Mouse (Mus musculus) CH12.LX (cell line): ENCODE measurements at regions not wholly inside any gene's neighbourhood (a gene's known extent, or its start where the extent isn't known, plus 50 kb on each side); places are given as distances from the start of the nearest gene placed in this dataset.

ENCODE experiments used
- DNase-seq: peaks from one replicate; pipeline ENCODE4 v3.0.0-alpha.2; 2013; ENCODE audit errors: extremely low read depth
- H3K27ac ChIP-seq: 2 replicates; pipeline ENCODE4 v1.5.1; 2012; ENCODE audit warnings: low read depth, mild to moderate bottlenecking, control low read depth, moderate library complexity; ENCODE audit not compliant: insufficient read depth
- H3K27me3 ChIP-seq: replicated peaks from 2 replicates; pipeline ENCODE3; 2012; ENCODE audit warnings: inconsistent platforms
- H3K36me3 ChIP-seq, 2 experiments: replicated peaks in 1 of 2; 2 replicates each; pipeline versions ENCODE3 to v1.6.1; 2012; ENCODE audit warnings: inconsistent platforms in 1 of 2, low read length in 1 of 2, mild to moderate bottlenecking in 1 of 2, mixed read lengths in 1 of 2, moderate library complexity in 1 of 2; ENCODE audit not compliant: control insufficient read depth in 1 of 2, insufficient read depth in 1 of 2
- H3K4me1 ChIP-seq, 2 experiments: 2 replicates each; pipeline ENCODE4 v1.6.1; 2012; ENCODE audit warnings: inconsistent platforms in 1 of 2, moderate library complexity in 1 of 2; ENCODE audit not compliant: insufficient read depth in 2 of 2, control insufficient read depth in 1 of 2
- H3K4me2 ChIP-seq: 2 replicates; pipeline ENCODE4 v1.6.1; 2012; ENCODE audit warnings: low read depth, mild to moderate bottlenecking, control low read depth; ENCODE audit not compliant: poor library complexity, insufficient read depth, severe bottlenecking
- H3K4me3 ChIP-seq, 3 experiments: fragments of 150-350 bp in 1 of 3; sonication (generic) in 1 of 3; replicated peaks in 1 of 3; 2 replicates each; pipeline versions ENCODE3 to v1.5.1; 2011 to 2012; ENCODE audit warnings: low read depth in 2 of 3, low read length in 2 of 3, mild to moderate bottlenecking in 2 of 3, moderate library complexity in 2 of 3, control low read depth in 1 of 3, improper control_type of control experiment in 1 of 3, inconsistent platforms in 1 of 3, mixed read lengths in 1 of 3; ENCODE audit not compliant: poor library complexity in 1 of 3
- H3K79me2 ChIP-seq: replicated peaks from 2 replicates; pipeline ENCODE4 v1.6.1; 2012; ENCODE audit warnings: mild to moderate bottlenecking, moderate library complexity; ENCODE audit not compliant: control insufficient read depth, poor library complexity, insufficient read depth, severe bottlenecking; ENCODE audit errors: extremely low read depth
- H3K9ac ChIP-seq: 2 replicates; pipeline ENCODE4 v1.6.1; 2012; ENCODE audit warnings: low read depth, mild to moderate bottlenecking, control low read depth, moderate library complexity; ENCODE audit not compliant: insufficient read depth
- H3K9me3 ChIP-seq: replicated peaks from 2 replicates; pipeline ENCODE3; 2012; ENCODE audit warnings: low read length, inconsistent platforms, mixed read lengths
- BHLHE40 ChIP-seq: IDR thresholded peaks from 2 replicates; pipeline ENCODE4 v1.6.1; 2011; ENCODE audit warnings: mild to moderate bottlenecking, low read depth, low read length, improper control_type of control experiment
- CHD1 ChIP-seq: IDR thresholded peaks from 2 replicates; pipeline ENCODE4 v1.6.1; 2012; ENCODE audit warnings: low read depth, low read length, improper control_type of control experiment, inconsistent platforms
- CHD2 ChIP-seq: IDR thresholded peaks from 2 replicates; pipeline ENCODE4 v1.6.1; 2011; ENCODE audit warnings: low read length, improper control_type of control experiment
- CTCF ChIP-seq, 2 experiments: IDR thresholded peaks in 1 of 2; conservative IDR thresholded peaks in 1 of 2; 2 replicates each; pipeline ENCODE4 v1.5.1; 2011 to 2012; ENCODE audit warnings: low read depth in 2 of 2, low read length in 2 of 2, improper control_type of control experiment in 1 of 2, inconsistent platforms in 1 of 2, mild to moderate bottlenecking in 1 of 2, moderate library complexity in 1 of 2
- E2F4 ChIP-seq: IDR thresholded peaks from 2 replicates; pipeline ENCODE4 v1.6.1; 2011; ENCODE audit warnings: low read depth, low read length, improper control_type of control experiment; ENCODE audit not compliant: insufficient replicate concordance
- ELF1 ChIP-seq: IDR thresholded peaks from 2 replicates; pipeline ENCODE4 v1.6.1; 2014; ENCODE audit warnings: low read depth, mild to moderate bottlenecking, inconsistent platforms, low read length, improper control_type of control experiment
- EP300 ChIP-seq: IDR thresholded peaks from 2 replicates; pipeline ENCODE4 v1.6.1; 2011; ENCODE audit warnings: low read length, improper control_type of control experiment
- ETS1 ChIP-seq: conservative IDR thresholded peaks from 2 replicates; pipeline ENCODE4 v1.6.1; 2012; ENCODE audit warnings: low read depth, mild to moderate bottlenecking, inconsistent platforms, low read length, improper control_type of control experiment, moderate library complexity
- HCFC1 ChIP-seq: IDR thresholded peaks from 2 replicates; pipeline ENCODE4 v1.6.1; 2012; ENCODE audit warnings: low read depth, mild to moderate bottlenecking, inconsistent platforms, low read length, improper control_type of control experiment
- IRF4 ChIP-seq: IDR thresholded peaks from 2 replicates; pipeline ENCODE4 v1.6.1; 2014; ENCODE audit warnings: low read depth, mild to moderate bottlenecking, inconsistent platforms, low read length, improper control_type of control experiment
- JUN ChIP-seq: IDR thresholded peaks from 2 replicates; pipeline ENCODE4 v1.6.1; 2011; ENCODE audit warnings: low read depth, mild to moderate bottlenecking, low read length, improper control_type of control experiment, moderate library complexity; ENCODE audit not compliant: insufficient read depth
- JUND ChIP-seq: conservative IDR thresholded peaks from 2 replicates; pipeline ENCODE4 v1.6.1; 2011; ENCODE audit warnings: low read depth, low read length, improper control_type of control experiment
- KAT2A ChIP-seq: IDR thresholded peaks from 2 replicates; pipeline ENCODE4 v1.6.1; 2012; ENCODE audit warnings: low read length, improper control_type of control experiment, inconsistent platforms; ENCODE audit not compliant: insufficient replicate concordance
- MAFK ChIP-seq: IDR thresholded peaks from 2 replicates; pipeline ENCODE4 v1.6.1; 2011; ENCODE audit warnings: low read length, improper control_type of control experiment; ENCODE audit not compliant: insufficient replicate concordance
- MAX ChIP-seq: IDR thresholded peaks from 2 replicates; pipeline ENCODE4 v1.6.1; 2011; ENCODE audit warnings: low read length, improper control_type of control experiment
- MAZ ChIP-seq: IDR thresholded peaks from 2 replicates; pipeline ENCODE4 v1.6.1; 2012; ENCODE audit warnings: low read depth, mild to moderate bottlenecking, inconsistent platforms, low read length, improper control_type of control experiment, moderate library complexity
- MXI1 ChIP-seq: IDR thresholded peaks from 2 replicates; pipeline ENCODE4 v1.6.1; 2011; ENCODE audit warnings: mild to moderate bottlenecking, low read depth, low read length, improper control_type of control experiment
- MYC ChIP-seq: IDR thresholded peaks from 2 replicates; pipeline ENCODE4 v1.6.1; 2011; ENCODE audit warnings: low read depth, mild to moderate bottlenecking, improper control_type of control experiment, low read length
- NELFE ChIP-seq: IDR thresholded peaks from 2 replicates; pipeline ENCODE4 v1.6.1; 2011; ENCODE audit warnings: low read depth, low read length, improper control_type of control experiment
- NRF1 ChIP-seq: IDR thresholded peaks from 2 replicates; pipeline ENCODE4 v1.6.1; 2014; ENCODE audit warnings: low read depth, mild to moderate bottlenecking, inconsistent platforms, low read length, improper control_type of control experiment, moderate library complexity
- PAX5 ChIP-seq: IDR thresholded peaks from 2 replicates; pipeline ENCODE4 v1.6.1; 2012; ENCODE audit warnings: low read length, inconsistent platforms, mixed read lengths
- POLR2A ChIP-seq: IDR thresholded peaks from 2 replicates; pipeline ENCODE4 v1.6.1; 2011; ENCODE audit warnings: low read depth, mild to moderate bottlenecking, improper control_type of control experiment, low read length
- POLR2AphosphoS2 ChIP-seq: IDR thresholded peaks from 2 replicates; pipeline ENCODE4 v1.6.1; 2011; ENCODE audit warnings: low read depth, low read length, improper control_type of control experiment
- RAD21 ChIP-seq: IDR thresholded peaks from 2 replicates; pipeline ENCODE4 v1.6.1; 2011; ENCODE audit warnings: low read depth, mild to moderate bottlenecking, low read length, improper control_type of control experiment, moderate library complexity
- RCOR1 ChIP-seq: conservative IDR thresholded peaks from 2 replicates; pipeline ENCODE4 v1.6.1; 2012; ENCODE audit warnings: low read depth, mild to moderate bottlenecking, inconsistent platforms, low read length, improper control_type of control experiment
- SIN3A ChIP-seq: IDR thresholded peaks from 2 replicates; pipeline ENCODE4 v1.6.1; 2012; ENCODE audit warnings: low read length, improper control_type of control experiment, inconsistent platforms
- SMC3 ChIP-seq: IDR thresholded peaks from 2 replicates; pipeline ENCODE4 v1.6.1; 2011; ENCODE audit warnings: low read depth, low read length, improper control_type of control experiment
- TBP ChIP-seq: conservative IDR thresholded peaks from 2 replicates; pipeline ENCODE4 v1.6.1; 2011; ENCODE audit warnings: low read depth, low read length, improper control_type of control experiment
- TCF12 ChIP-seq: IDR thresholded peaks from 2 replicates; pipeline ENCODE4 v1.6.1; 2014; ENCODE audit warnings: low read depth, mild to moderate bottlenecking, inconsistent platforms, low read length, improper control_type of control experiment
- UBTF ChIP-seq: IDR thresholded peaks from 2 replicates; pipeline ENCODE4 v1.6.1; 2012; ENCODE audit warnings: low read depth, mild to moderate bottlenecking, inconsistent platforms, low read length, improper control_type of control experiment, moderate library complexity
- USF1 ChIP-seq: IDR thresholded peaks from 2 replicates; pipeline ENCODE4 v1.6.1; 2014; ENCODE audit warnings: low read depth, mild to moderate bottlenecking, inconsistent platforms, low read length, improper control_type of control experiment
- ZKSCAN1 ChIP-seq: IDR thresholded peaks from 2 replicates; pipeline ENCODE4 v1.6.1; 2012; ENCODE audit warnings: low read depth, inconsistent platforms, low read length, improper control_type of control experiment, borderline replicate concordance
- ZMIZ1 ChIP-seq: IDR thresholded peaks from 2 replicates; pipeline ENCODE4 v1.6.1; 2012; ENCODE audit warnings: low read depth, mild to moderate bottlenecking, inconsistent platforms, low read length, improper control_type of control experiment
- ZNF384 ChIP-seq: IDR thresholded peaks from 2 replicates; pipeline ENCODE4 v1.6.1; 2012; ENCODE audit warnings: low read depth, low read length, improper control_type of control experiment, inconsistent platforms
- dilution Hi-C: fragments of 300-500 bp; cut with MboI; formaldehyde crosslinking; loops from 2 replicates; pipeline ENCODE4 v1.14.3; 2020; ENCODE audit warnings: low sequenced_read_pairs; ENCODE audit not compliant: extremely low pct_unique_long_range_greater_than_20kb, extremely low pct_ligation_motif_present
- in situ Hi-C: fragments of 300-500 bp; cut with MboI; formaldehyde crosslinking; loops from 3 replicates; pipeline ENCODE4 v1.14.3; 2019; ENCODE audit warnings: low sequenced_read_pairs, low pct_ligation_motif_present, low pct_unique_long_range_greater_than_20kb, mixed read lengths

- dilution Hi-C loops (no loop called here), in situ Hi-C loops (loop anchor here (25.0 kb wide), 1 partner anchor 678 kb away; no protein-coding TSS in a partner anchor)
Observed at GRCm38 (mm10) chr13:44540401-44540800, 188.9 kb upstream of the Jarid2 start.

GRCm38 (mm10) chr13:44541243-44541653, 188.0 kb upstream of the Jarid2 start:
- peak; percentile 76 for DNase-seq
- no peaks in the 10 kb centered on the region for H3K36me3 ChIP-seq
- H3K4me2 ChIP-seq, result 0 out of 2 replicates have a peak overlapping the region, but pooled peaks have one; percentile 4
- H3K4me1 ChIP-seq, result peaks cover 19 to 82% of the 10 kb centered on the region in 2 experiments
- dilution Hi-C loops, result no loop called here
- H3K4me3 ChIP-seq, result peak overlapping the region in 1 of 3 experiments; percentile 14
- H3K27me3 ChIP-seq, result no peaks in the 10 kb centered on the region
- H3K27ac ChIP-seq, result peak overlapping the region; percentile 74
- peaks cover under 1% of the 10 kb centered on the region for H3K9me3 ChIP-seq
- H3K79me2 ChIP-seq, result no peaks in the 10 kb centered on the region
- in situ Hi-C loops, result loop anchor here (25.0 kb wide), 1 partner anchor 679 kb away; no protein-coding TSS in a partner anchor
- no peak overlapping the region for H3K9ac ChIP-seq
- TF ChIP-seq SIN3A (peak; percentile 60; the same call in 1 of the 2 replicates), MAFK (no peak), CHD1 (no peak), MAX (peak; percentile 32; the same call in 1 of the 2 replicates), CHD2 (no peak), ZKSCAN1 (no peak), JUND (no peak), HCFC1 (no peak), USF1 (no peak), POLR2AphosphoS2 (no peak), ZMIZ1 (no peak), RAD21 (no peak; the same call in none of the 2 replicates), BHLHE40 (peak; percentile 67), POLR2A (no peak), MYC (no peak), UBTF (no peak), E2F4 (no peak), KAT2A (no peak), MXI1 (no peak), ETS1 (peak; percentile 74), TBP (0 out of 2 replicates have a peak, but pooled peaks have one; percentile 27), PAX5 (no peak), ZNF384 (no peak), CTCF (conservative IDR thresholded peaks at IDR 0.05 in 1 of 2, IDR thresholded peaks at IDR 0.05 in 1 of 2; ENCODE audit: low read depth in 2 of 2, low read length in 2 of 2) (no peak), MAZ (no peak), JUN (no peak), ELF1 (no peak), RCOR1 (0 out of 2 replicates have a peak, but pooled peaks have one; percentile 19), IRF4 (peak; percentile 45; the same call in 1 of the 2 replicates), NRF1 (no peak), NELFE (no peak), SMC3 (0 out of 2 replicates have a peak, but pooled peaks have one; percentile 2)

More at GRCm38 (mm10) chr13:44540401-44540800, 188.9 kb upstream of the Jarid2 start:
- Histone ChIP-seq H3K36me3 (no peaks in the 10 kb centered on the region), H3K27ac (peak overlapping the region; percentile 74), H3K4me3 (no peak overlapping the region), H3K4me1 (peaks cover 19 to 85% of the 10 kb centered on the region in 2 experiments), H3K79me2 (no peaks in the 10 kb centered on the region), H3K9me3 (peaks cover 4% of the 10 kb centered on the region), H3K9ac (peak overlapping the region; percentile 15; the same call in 1 of the 2 replicates), H3K27me3 (no peaks in the 10 kb centered on the region), H3K4me2 (no peak overlapping the region)
- DNase-seq, result peak; percentile 57
- no peak for TF ChIP-seq CHD1
- TF ChIP-seq TCF12, result peak; percentile 19; the same call in 1 of the 2 replicates
- peak; percentile 18; the same call in 1 of the 2 replicates for TF ChIP-seq EP300
- TF ChIP-seq SMC3, result 0 out of 2 replicates have a peak, but pooled peaks have one; percentile 4
